20 mouse cellular contexts compared by ENCODE assay signal in the genomic region with DNA sequence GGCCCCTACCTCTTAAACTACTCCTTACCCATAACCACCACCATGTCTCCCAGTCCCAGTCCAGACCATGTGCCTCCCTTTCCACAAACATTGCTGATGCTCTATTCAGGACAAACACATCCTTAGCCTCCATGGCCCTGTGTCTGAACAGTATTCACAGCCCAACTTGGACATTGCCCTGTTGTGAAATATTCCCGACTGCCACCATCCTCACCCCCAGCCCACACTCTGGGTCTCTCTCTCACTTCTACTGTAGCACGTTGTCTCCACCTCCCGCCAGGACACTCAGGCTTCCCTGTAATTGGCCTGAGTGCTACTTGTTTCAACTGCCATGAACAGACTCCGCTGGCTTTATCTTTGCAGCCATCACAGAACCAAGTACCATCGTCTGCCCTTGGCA.
A peak's percentile ranks its signal among the peaks of the same experiment; 100 is the strongest.
DNase-seq lines count a peak whose midpoint lies in the region; ATAC-seq and TF ChIP-seq lines count a peak whose summit lies in the region.
"Had no signal": no experiment of that assay in that cellular context is flagged by ENCODE, and none has a peak within 500 bp of the region (broad histone marks: within the 10 kb centered on the region; RNA-seq: fewer than 3 reads in every experiment).

No protein-coding gene starts in this region.

- no peak overlapping the region for H3K4me3 ChIP-seq in intestine, embryonic 15.5 days (replicated peaks)
- no peak overlapping the region for H3K4me3 ChIP-seq in intestine, postnatal 0 days (ENCODE audit: low read depth, low read length)
- H3K4me3 ChIP-seq in liver, embryonic 13.5 days (replicated peaks): no peak overlapping the region
- no peak overlapping the region for H3K4me3 ChIP-seq in liver, embryonic 16.5 days (ENCODE audit: low read depth, low read length)
- H3K4me3 ChIP-seq: forebrain, embryonic 10.5 days; forebrain, embryonic 13.5 days; hindbrain, embryonic 12.5 days had no signal

- H3K4me1 ChIP-seq in intestine, embryonic 15.5 days (replicated peaks): 0 out of 2 replicates have a peak, but pooled peaks cover 4% of the 10 kb centered on the region
- 0 out of 2 replicates have a peak, but pooled peaks cover 4% of the 10 kb centered on the region for H3K4me1 ChIP-seq in intestine, postnatal 0 days (replicated peaks; ENCODE audit: control insufficient read depth, insufficient read depth, low read length)
- H3K4me1 ChIP-seq in liver, embryonic 13.5 days (replicated peaks): 0 out of 2 replicates have a peak, but pooled peaks cover 8% of the 10 kb centered on the region
- no peaks in the 10 kb centered on the region for H3K4me1 ChIP-seq in liver, embryonic 16.5 days (ENCODE audit: control insufficient read depth, low read depth, low read length)
- H3K4me1 ChIP-seq: forebrain, embryonic 10.5 days; forebrain, embryonic 13.5 days had no signal

- 86% methylated on average over 5 of the region's 5 CpGs for WGBS in intestine, embryonic 15.5 days
- WGBS in intestine, postnatal 0 days: 80% methylated on average over 5 of the region's 5 CpGs
- WGBS in liver, embryonic 13.5 days (ENCODE audit: insufficient replicate concordance): 62% methylated on average over 5 of the region's 5 CpGs
- 56% methylated on average over 5 of the region's 5 CpGs for WGBS in liver, embryonic 16.5 days (ENCODE audit: insufficient replicate concordance)

- no peak for TF ChIP-seq CTCF in intestine, postnatal 0 days (IDR thresholded peaks at IDR 0.05; ENCODE audit: low read depth)

- H3K27me3 ChIP-seq in intestine, embryonic 15.5 days (replicated peaks): no peaks in the 10 kb centered on the region
- no peaks in the 10 kb centered on the region for H3K27me3 ChIP-seq in intestine, postnatal 0 days (replicated peaks; ENCODE audit: control insufficient read depth, insufficient read depth, low read length)
- no peaks in the 10 kb centered on the region for H3K27me3 ChIP-seq in liver, embryonic 13.5 days
- H3K27me3 ChIP-seq in liver, embryonic 16.5 days (ENCODE audit: control insufficient read depth, insufficient read depth, low read depth, low read length): no peaks in the 10 kb centered on the region
- H3K27me3 ChIP-seq: forebrain, embryonic 13.5 days; hindbrain, embryonic 12.5 days; Patski had no signal

- no peak for DNase-seq in liver, embryonic 13.5 days
- no peak for DNase-seq in Muller cell, postnatal 12 days (ENCODE audit: inconsistent ontology term)
- DNase-seq in layer of hippocampus, adult 9-10 months (ENCODE audit: low spot score): no peak
- DNase-seq in spleen, postnatal 36 days (ENCODE audit: low spot score in 2 of 2): no peak
- DNase-seq: adrenal gland, postnatal 10 days; adrenal gland, postnatal 36 days; cerebellum, adult 18-20 months; cerebellum, adult 9-10 months; cerebellum, postnatal 14 days; gastrocnemius, postnatal 14 days; heart, adult 11 months had no signal

- H3K9me3 ChIP-seq in intestine, embryonic 15.5 days: no peaks in the 10 kb centered on the region
- H3K9me3 ChIP-seq in intestine, postnatal 0 days (ENCODE audit: control insufficient read depth): no peaks in the 10 kb centered on the region
- H3K9me3 ChIP-seq in liver, embryonic 13.5 days (replicated peaks): no peaks in the 10 kb centered on the region
- no peaks in the 10 kb centered on the region for H3K9me3 ChIP-seq in liver, embryonic 16.5 days (replicated peaks; ENCODE audit: control insufficient read depth, low read length)
- H3K9me3 ChIP-seq: forebrain, embryonic 10.5 days; forebrain, embryonic 13.5 days; hindbrain, embryonic 12.5 days had no signal

- ATAC-seq in intestine, embryonic 15.5 days: peak; percentile 37; the same call in 1 of the 2 replicates
- ATAC-seq in intestine, postnatal 0 days: no peak
- ATAC-seq in liver, embryonic 13.5 days (ENCODE audit: low read depth): peak; percentile 67
- peak; percentile 90 for ATAC-seq in liver, embryonic 16.5 days (ENCODE audit: low read depth)
- ATAC-seq: forebrain, embryonic 13.5 days; forebrain, embryonic 16.5 days; Patski had no signal

- no peak overlapping the region for H3K9ac ChIP-seq in intestine, embryonic 15.5 days
- no peak overlapping the region for H3K9ac ChIP-seq in intestine, postnatal 0 days (ENCODE audit: low read depth, low read length)
- no peak overlapping the region for H3K9ac ChIP-seq in liver, embryonic 13.5 days
- no peak overlapping the region for H3K9ac ChIP-seq in liver, embryonic 16.5 days (ENCODE audit: low read depth, low read length)
- H3K9ac ChIP-seq: forebrain, embryonic 13.5 days; hindbrain, embryonic 12.5 days had no signal

- no peak overlapping the region for H3K27ac ChIP-seq in intestine, embryonic 15.5 days
- H3K27ac ChIP-seq in intestine, postnatal 0 days (ENCODE audit: low read depth, low read length): no peak overlapping the region
- no peak overlapping the region for H3K27ac ChIP-seq in liver, embryonic 13.5 days
- H3K27ac ChIP-seq in liver, embryonic 16.5 days (ENCODE audit: low read length): no peak overlapping the region; the same call in 1 of the 2 replicates
- H3K27ac ChIP-seq: forebrain, embryonic 10.5 days; forebrain, embryonic 13.5 days; hindbrain, embryonic 12.5 days had no signal

- H3K36me3 ChIP-seq in intestine, embryonic 15.5 days: no peaks in the 10 kb centered on the region
- H3K36me3 ChIP-seq in intestine, postnatal 0 days (ENCODE audit: control insufficient read depth, insufficient read depth): no peaks in the 10 kb centered on the region
- no peaks in the 10 kb centered on the region for H3K36me3 ChIP-seq in liver, embryonic 13.5 days
- no peaks in the 10 kb centered on the region for H3K36me3 ChIP-seq in liver, embryonic 16.5 days (ENCODE audit: control insufficient read depth, insufficient read depth)
- H3K36me3 ChIP-seq: forebrain, embryonic 10.5 days; hindbrain, embryonic 12.5 days had no signal

- H3K4me2 ChIP-seq in intestine, embryonic 15.5 days (replicated peaks): no peak overlapping the region
- H3K4me2 ChIP-seq in intestine, postnatal 0 days (replicated peaks; ENCODE audit: low read depth): no peak overlapping the region
- no peak overlapping the region for H3K4me2 ChIP-seq in liver, embryonic 13.5 days
- no peak overlapping the region for H3K4me2 ChIP-seq in liver, embryonic 16.5 days (ENCODE audit: low read depth, low read length)
- H3K4me2 ChIP-seq: forebrain, embryonic 13.5 days; heart, embryonic 11.5 days; hindbrain, embryonic 12.5 days had no signal
